Mouse (Mus musculus) sigmoid colon, adult 10 weeks (tissue): ENCODE data around the gene Kremen2. TPM values are rescaled to one million over a fixed set of nuclear protein-coding genes. Genes with fewer than 3 reads are reported as not detected.

Source experiments
- polyA plus RNA-seq: library from polyadenylated mRNA; stranded (reverse); fragments of 350-450 nt; fragmentation: Illumina TruSeq; extraction: RNeasy Lipid Tissue Mini Kit (QIAGEN cat#74804); gene quantifications from one replicate; pipeline ENCODE4 v1.2.3, GENCODE M21; 2014; ENCODE audit warnings: low read depth, low replicate concordance

Kremen2 gene
- polyA plus RNA-seq, result 0.41 TPM

DNA sequence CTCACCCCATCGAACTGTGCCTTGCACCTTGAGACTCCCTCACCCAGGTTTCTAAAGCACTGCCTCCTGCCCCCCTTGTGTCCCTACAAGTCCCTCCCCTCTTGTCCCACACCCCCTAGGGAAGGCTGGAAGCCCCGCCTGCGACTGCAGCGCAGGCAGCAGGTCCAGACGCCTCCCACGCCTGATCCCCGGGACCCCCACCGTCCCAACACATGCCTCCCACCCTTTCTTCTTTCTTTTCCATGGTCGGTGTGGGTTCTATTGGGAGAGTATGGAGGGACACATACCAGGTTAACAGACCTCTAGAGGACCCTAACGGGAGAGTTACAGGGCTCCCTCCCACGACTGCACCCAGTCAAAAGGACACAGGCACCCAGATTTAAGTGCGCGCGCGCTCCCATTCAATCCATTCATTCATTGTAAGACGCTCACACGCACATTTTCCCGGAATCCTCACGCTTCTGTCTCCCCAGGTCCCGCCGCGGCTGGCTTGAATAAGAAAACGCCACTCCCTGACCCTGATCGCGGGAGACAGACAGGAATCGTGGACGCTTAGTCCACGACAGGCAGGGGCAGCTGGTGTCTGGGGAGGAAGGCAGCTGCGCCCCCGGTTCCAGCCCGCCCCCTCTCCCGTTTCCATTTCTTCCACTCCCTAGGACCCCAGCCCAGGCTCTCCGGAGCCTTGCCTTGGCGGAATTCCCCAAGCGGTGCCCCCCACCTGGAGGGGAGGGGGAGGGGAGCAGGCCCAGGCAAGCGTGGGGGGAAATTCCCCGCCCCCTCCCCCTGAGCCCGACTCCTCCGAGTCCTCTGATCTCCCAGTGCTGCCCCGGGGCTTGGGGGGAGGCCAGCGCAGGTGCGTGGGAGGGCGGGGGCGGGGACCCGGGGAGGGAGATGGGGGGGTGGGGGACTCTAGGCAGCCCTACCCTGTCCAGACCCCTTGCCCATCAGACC lies at the start of gene Kremen2:
Gene Kremen2 (minus strand): TSS at position 533 of the 951 bp plus-strand sequence.

DNA sequence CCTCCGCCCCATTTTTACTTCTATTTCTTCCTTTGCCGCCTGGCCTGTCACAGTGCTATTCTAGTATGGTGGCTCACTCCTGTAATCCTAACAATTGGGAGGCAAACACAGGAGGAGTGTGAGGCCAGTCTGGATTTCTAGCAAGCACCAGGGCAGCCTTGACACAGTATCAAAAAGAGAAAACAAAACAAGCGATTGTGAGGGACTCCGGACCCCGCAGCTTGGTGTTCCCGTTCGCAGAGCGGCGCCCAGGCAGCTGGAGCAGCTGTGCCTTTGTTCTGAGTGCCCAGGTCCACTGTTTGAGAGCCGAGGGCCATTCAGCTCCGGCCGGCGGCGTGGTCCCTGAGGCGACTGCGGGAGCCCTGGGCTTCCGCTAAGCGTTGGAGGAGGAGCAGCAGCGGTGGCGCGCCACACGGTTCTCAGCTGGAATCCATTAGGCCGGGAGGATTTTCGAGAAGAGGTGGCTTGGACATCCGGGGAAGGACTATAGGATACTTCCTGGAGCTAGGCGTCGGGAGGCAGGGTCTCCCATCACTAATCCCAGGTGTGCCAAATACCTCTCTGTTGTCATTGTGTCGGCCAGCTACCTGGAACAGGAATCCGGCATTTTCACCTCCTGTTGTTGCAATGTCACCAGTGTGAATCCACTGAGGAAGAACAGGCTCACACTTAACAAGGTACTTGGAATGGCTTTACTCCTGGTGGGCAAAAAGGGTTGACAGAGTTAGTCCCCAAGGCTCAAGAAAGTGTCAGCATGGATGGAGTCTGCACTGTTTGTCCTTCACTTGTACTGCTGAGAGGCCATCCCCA lies 44.8 kb upstream of the Kremen2 start, which contains the start of gene Srrm2:
Gene Srrm2 (plus strand): TSS at position 264 of the 810 bp plus-strand sequence.

GRCm38 (mm10) chr17:23785561-23786471 lies 40.2 kb upstream of the Kremen2 start, which contains the start of gene Flywch2:
TSS of gene Flywch2 (minus strand) at chr17:23786081.

GRCm38 (mm10) chr17:23771284-23772218 lies 25.9 kb upstream of the Kremen2 start, which contains the start of gene Flywch1:
TSS of gene Flywch1 (minus strand) at chr17:23771602.

GRCm38 (mm10) chr17:23740598-23741021 lies 5.0 kb downstream of the Kremen2 start, which contains the start of gene Paqr4:
TSS of gene Paqr4 (minus strand) at chr17:23740867.

DNA sequence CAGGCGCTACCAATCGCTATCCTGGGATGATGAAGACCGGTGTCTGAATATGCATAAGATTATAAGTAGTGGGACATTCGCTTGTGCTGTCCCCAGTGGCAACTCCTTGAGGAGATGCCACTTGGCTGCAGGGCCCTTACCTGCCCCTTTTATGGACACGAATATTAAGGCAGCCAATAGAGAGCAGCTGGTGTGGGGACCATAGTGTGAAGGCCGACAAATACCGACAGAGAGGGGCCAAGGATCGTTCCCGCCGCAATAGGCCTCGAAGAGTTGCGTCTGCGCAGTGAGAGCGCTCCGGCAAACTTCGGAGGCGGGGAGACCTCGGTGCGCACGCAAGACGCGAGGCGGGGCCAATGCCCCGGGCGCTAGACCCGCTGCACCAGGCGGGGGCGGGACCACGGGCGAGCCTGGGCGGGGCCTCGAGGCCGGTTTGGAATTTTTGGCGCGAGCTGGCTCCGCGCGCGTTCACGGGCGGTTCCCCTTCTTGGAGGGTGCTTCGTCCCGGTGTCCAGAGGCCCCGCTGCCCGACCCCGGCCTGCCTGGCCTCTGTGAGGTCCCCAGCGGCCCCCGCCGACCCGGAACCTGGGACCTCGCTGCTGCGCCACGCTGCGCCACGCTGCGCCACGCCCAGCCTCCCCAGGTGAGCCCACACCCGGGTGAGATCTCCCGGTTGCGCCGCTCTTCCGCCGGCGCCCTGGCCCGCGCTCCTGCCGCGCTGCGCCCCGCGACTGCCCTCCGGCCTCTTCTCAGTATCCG lies 19.5 kb downstream of the Kremen2 start, which contains the start of gene Pkmyt1:
Gene Pkmyt1 (plus strand): TSS at position 338 of the 759 bp plus-strand sequence.

DNA sequence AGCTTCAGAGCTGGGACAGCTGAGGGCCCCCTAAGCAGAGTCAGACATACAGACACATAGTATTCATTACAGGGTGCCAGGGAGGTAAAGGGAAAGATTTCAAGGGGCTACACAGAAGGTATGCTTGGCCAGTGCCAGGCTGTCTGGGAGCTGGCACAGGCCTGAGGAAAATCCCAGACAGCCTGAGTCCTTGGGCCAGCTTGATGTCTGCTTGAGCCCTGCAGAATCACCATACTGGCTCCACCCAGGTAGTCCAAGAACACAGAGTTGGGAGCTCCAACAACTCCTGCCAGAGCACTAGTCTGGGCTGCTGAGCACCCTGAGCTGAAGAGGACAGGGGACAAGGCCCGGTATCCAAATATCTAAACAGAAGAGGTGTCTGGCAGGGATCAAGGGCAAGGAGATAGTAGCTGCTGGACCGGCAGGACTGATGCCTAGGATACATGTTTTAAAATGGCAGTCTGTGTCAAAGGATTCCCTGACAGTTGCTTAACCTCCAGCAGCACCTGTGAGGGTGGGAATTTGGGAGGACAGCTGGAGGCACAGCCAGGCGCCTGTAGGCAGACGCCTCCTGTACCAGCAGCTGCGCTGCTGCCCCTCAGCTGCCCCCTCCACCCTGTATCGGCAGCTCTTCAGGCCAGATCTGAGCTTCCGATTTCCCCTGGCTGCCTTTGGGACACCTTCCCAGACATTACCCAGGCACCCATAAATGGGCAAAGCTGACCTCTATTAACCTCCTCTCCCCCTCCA lies 23.1 kb downstream of the Kremen2 start, which contains the start of gene 1520401A03Rik:
Gene 1520401A03Rik (minus strand): TSS at position 408 of the 750 bp plus-strand sequence.

Other genes starting within 250 kb of the Kremen2 start
- 0.32 TPM for gene Zfp213, start 181.6 kb downstream of the Kremen2 start, polyA plus RNA-seq
- gene Zfp13, start 146.3 kb downstream of the Kremen2 start, polyA plus RNA-seq, result not detected
- gene Zscan10, start 145.0 kb downstream of the Kremen2 start, polyA plus RNA-seq, result not detected
- 0.13 TPM for gene Mmp25, start 100.6 kb downstream of the Kremen2 start, polyA plus RNA-seq
- gene Bicdl2, start 85.3 kb downstream of the Kremen2 start, polyA plus RNA-seq, result 1.8 TPM
- 7.9 TPM for gene Hcfc1r1, start 72.2 kb downstream of the Kremen2 start, polyA plus RNA-seq
- gene Thoc6, start 72.0 kb downstream of the Kremen2 start, polyA plus RNA-seq, result 1.4 TPM
- gene Tnfrsf12a, start 68.4 kb downstream of the Kremen2 start, polyA plus RNA-seq, result 0.88 TPM
- not detected for gene Cldn6, start 66.6 kb downstream of the Kremen2 start, polyA plus RNA-seq
- not detected for gene Cldn9, start 61.8 kb downstream of the Kremen2 start, polyA plus RNA-seq
- gene 1520401A03Rik, start 23.1 kb downstream of the Kremen2 start, polyA plus RNA-seq, result not detected
- gene Pkmyt1, start 19.5 kb downstream of the Kremen2 start, polyA plus RNA-seq, result 2.1 TPM
- gene Paqr4, start 5.0 kb downstream of the Kremen2 start, polyA plus RNA-seq, result 20.3 TPM
- 1.2 TPM for gene Flywch1, start 25.8 kb upstream of the Kremen2 start, polyA plus RNA-seq
- gene Flywch2, start 40.2 kb upstream of the Kremen2 start, polyA plus RNA-seq, result 1.5 TPM
- gene Srrm2, start 44.7 kb upstream of the Kremen2 start, polyA plus RNA-seq, result 275 TPM
- gene Elob, start 83.3 kb upstream of the Kremen2 start, polyA plus RNA-seq, result 15.1 TPM
- not detected for gene Prss33, start 90.2 kb upstream of the Kremen2 start, polyA plus RNA-seq
- gene Prss32, start 98.0 kb upstream of the Kremen2 start, polyA plus RNA-seq, result 115 TPM
- gene Prss41, start 98.3 kb upstream of the Kremen2 start, polyA plus RNA-seq, result 1.9 TPM
- gene Prss21, start 122.2 kb upstream of the Kremen2 start, polyA plus RNA-seq, result not detected
- not detected for gene Dcpp1, start 135.0 kb upstream of the Kremen2 start, polyA plus RNA-seq
- gene Dcpp2, start 135.0 kb upstream of the Kremen2 start, polyA plus RNA-seq, result not detected
- gene Dcpp3, start 171.6 kb upstream of the Kremen2 start, polyA plus RNA-seq, result not detected
- gene Sbp, start 195.8 kb upstream of the Kremen2 start, polyA plus RNA-seq, result not detected
- not detected for gene Sbpl, start 209.4 kb upstream of the Kremen2 start, polyA plus RNA-seq
- 32.7 TPM for gene Prss30, start 234.7 kb upstream of the Kremen2 start, polyA plus RNA-seq